Mouse (Mus musculus) bone marrow macrophage, adult 2 months (primary cell): ENCODE results near the gene Pcbp4.

ENCODE experiments used
- CTCF ChIP-seq: IDR thresholded peaks from 2 replicates; pipeline ENCODE4 v1.5.1; 2012; ENCODE audit warnings: low read depth, mild to moderate bottlenecking, low read length, moderate library complexity
- POLR2A ChIP-seq: IDR thresholded peaks from 2 replicates; pipeline ENCODE4 v1.6.1; 2012; ENCODE audit warnings: mild to moderate bottlenecking, low read depth, low read length, borderline replicate concordance

DNA sequence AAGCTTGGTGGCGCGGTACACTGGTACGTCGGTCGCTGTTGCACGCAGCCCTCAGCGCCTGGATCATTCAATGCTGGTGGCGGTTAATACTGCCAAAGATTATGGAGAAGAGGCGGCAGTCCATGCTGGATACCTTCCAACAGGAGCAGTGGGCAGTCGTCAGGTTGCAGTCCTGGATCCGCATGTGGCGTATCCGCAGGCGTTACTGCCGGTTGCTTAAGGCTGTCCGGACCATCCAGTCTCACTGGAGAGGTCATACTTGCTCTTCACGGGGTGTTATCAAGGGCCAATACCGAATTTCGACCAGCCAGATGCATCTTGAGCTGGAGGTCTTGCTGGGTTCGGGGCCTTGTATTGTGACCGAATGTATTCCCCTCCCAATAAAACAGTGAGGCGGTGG, 48.8 kb downstream of the Pcbp4 start:
- no peak for TF ChIP-seq CTCF
- TF ChIP-seq POLR2A: no peak
